Mouse (Mus musculus): ENCODE results near the gene Col9a1. TPM values are rescaled to one million over a fixed set of nuclear protein-coding genes. Genes with fewer than 3 reads are reported as not detected.

Gene Col9a1
- total and polyA plus RNA-seq, 2 experiments, result not detected

DNA sequence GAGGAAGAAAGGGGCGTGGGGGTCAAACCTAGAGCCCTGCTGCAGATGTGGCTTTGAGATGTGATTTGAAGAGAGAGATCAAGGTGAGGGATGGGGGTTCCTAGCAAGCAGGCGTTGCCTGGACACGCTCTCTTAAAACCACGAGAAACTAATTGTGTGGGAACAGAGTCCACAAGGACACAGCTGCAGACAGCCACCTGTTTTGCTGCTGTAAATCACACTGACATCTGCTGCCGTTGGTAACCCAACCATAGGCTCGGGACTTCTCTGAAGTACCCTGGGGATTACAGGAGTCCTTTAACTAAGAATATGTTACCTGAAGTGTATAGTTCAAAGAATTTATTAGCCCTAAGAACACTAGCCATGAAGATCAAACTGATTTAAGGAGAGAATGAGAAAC, 109.0 kb downstream of the Col9a1 start:
- Histone ChIP-seq H3K9ac (ENCODE audit: low read depth, low read length) (no peak overlapping the region), H3K4me3 (ENCODE audit: insufficient read depth, low read depth, low read length) (no peak overlapping the region), H3K27me3 (ENCODE audit: control insufficient read depth, insufficient read depth, low read length) (no peaks in the 10 kb centered on the region), H3K27ac (replicated peaks; ENCODE audit: insufficient read depth, low read depth, low read length) (no peak overlapping the region), H3K4me1 (ENCODE audit: control insufficient read depth, insufficient read depth, low read length) (no peaks in the 10 kb centered on the region), H3K79me2 (ENCODE audit: control insufficient read depth, insufficient read depth, low read length) (no peaks in the 10 kb centered on the region), H3K36me3 (ENCODE audit: control insufficient read depth, insufficient read depth, low read length) (no peaks in the 10 kb centered on the region)
- 67% methylated on average over 6 of the region's 6 CpGs for WGBS
- TF ChIP-seq POLR2A (IDR thresholded peaks at IDR 0.05; ENCODE audit: extremely low read depth, insufficient read depth, low read length) (no peak), CTCF (IDR thresholded peaks at IDR 0.05; ENCODE audit: low read depth, low read length) (no peak)
- DNase-seq (ENCODE audit: extremely low read depth, low read depth, low spot score), result no peak

DNA sequence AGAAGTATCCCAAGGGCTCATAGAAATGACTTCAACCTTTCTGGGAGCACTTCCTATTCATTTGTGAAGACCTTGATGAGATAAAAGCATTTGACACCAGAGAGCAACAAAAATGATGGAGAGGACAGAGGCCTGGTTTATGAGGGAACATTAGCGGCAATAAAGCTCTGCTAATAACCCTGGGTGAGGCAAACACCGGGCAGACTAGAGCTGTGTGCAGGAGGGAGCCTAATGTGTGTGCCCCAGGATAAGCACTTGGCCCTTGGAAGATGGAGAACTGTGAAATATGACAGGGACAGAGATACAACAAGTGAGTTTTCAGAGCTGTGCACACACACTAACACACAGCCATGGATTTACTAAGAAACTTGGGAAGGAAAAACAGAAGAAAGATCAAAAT, 115.1 kb downstream of the Col9a1 start:
- H3K27ac ChIP-seq (replicated peaks; ENCODE audit: insufficient read depth, low read depth, low read length), result no peak overlapping the region
- no peak overlapping the region for H3K4me3 ChIP-seq (ENCODE audit: insufficient read depth, low read depth, low read length)
- no peaks in the 10 kb centered on the region for H3K4me1 ChIP-seq (ENCODE audit: control insufficient read depth, insufficient read depth, low read length)
- no peaks in the 10 kb centered on the region for H3K36me3 ChIP-seq (ENCODE audit: control insufficient read depth, insufficient read depth, low read length)
- H3K9ac ChIP-seq (ENCODE audit: low read depth, low read length), result no peak overlapping the region
- 72% methylated on average over 2 of the region's 2 CpGs for WGBS
- H3K79me2 ChIP-seq (ENCODE audit: control insufficient read depth, insufficient read depth, low read length), result no peaks in the 10 kb centered on the region
- DNase-seq (ENCODE audit: extremely low read depth, low read depth, low spot score), result no peak
- no peaks in the 10 kb centered on the region for H3K27me3 ChIP-seq (ENCODE audit: control insufficient read depth, insufficient read depth, low read length)
- TF ChIP-seq POLR2A (IDR thresholded peaks at IDR 0.05; ENCODE audit: extremely low read depth, insufficient read depth, low read length), result no peak
- TF ChIP-seq CTCF (IDR thresholded peaks at IDR 0.05; ENCODE audit: low read depth, low read length), result no peak

- H3K9ac ChIP-seq (ENCODE audit: low read depth, low read length), result no peak overlapping the region
- no peaks in the 10 kb centered on the region for H3K4me1 ChIP-seq (ENCODE audit: control insufficient read depth, insufficient read depth, low read length)
- no peaks in the 10 kb centered on the region for H3K36me3 ChIP-seq (ENCODE audit: control insufficient read depth, insufficient read depth, low read length)
- DNase-seq (ENCODE audit: extremely low read depth, low read depth, low spot score), result no peak
- no peaks in the 10 kb centered on the region for H3K79me2 ChIP-seq (ENCODE audit: control insufficient read depth, insufficient read depth, low read length)
- H3K4me3 ChIP-seq (ENCODE audit: insufficient read depth, low read depth, low read length), result no peak overlapping the region
- no peaks in the 10 kb centered on the region for H3K27me3 ChIP-seq (ENCODE audit: control insufficient read depth, insufficient read depth, low read length)
- H3K27ac ChIP-seq (replicated peaks; ENCODE audit: insufficient read depth, low read depth, low read length), result no peak overlapping the region
- 58% methylated on average over 7 of the region's 7 CpGs for WGBS
- TF ChIP-seq POLR2A (IDR thresholded peaks at IDR 0.05; ENCODE audit: extremely low read depth, insufficient read depth, low read length) (no peak), CTCF (IDR thresholded peaks at IDR 0.05; ENCODE audit: low read depth, low read length) (no peak)
These were observed 117.9 kb downstream of the Col9a1 start for GRCm38 (mm10) chr1:24294979-24295942.

GRCm38 (mm10) chr1:24300700-24301099, 123.3 kb downstream of the Col9a1 start:
- WGBS, result 85% methylated on average over 3 of the region's 3 CpGs
- H3K27me3 ChIP-seq (ENCODE audit: control insufficient read depth, insufficient read depth, low read length), result no peaks in the 10 kb centered on the region
- DNase-seq (ENCODE audit: extremely low read depth, low read depth, low spot score), result no peak
- TF ChIP-seq CTCF (IDR thresholded peaks at IDR 0.05; ENCODE audit: low read depth, low read length) (no peak), POLR2A (IDR thresholded peaks at IDR 0.05; ENCODE audit: extremely low read depth, insufficient read depth, low read length) (no peak)
- H3K36me3 ChIP-seq (ENCODE audit: control insufficient read depth, insufficient read depth, low read length), result no peaks in the 10 kb centered on the region
- no peak overlapping the region for H3K9ac ChIP-seq (ENCODE audit: low read depth, low read length)
- H3K4me3 ChIP-seq (ENCODE audit: insufficient read depth, low read depth, low read length), result no peak overlapping the region
- no peaks in the 10 kb centered on the region for H3K79me2 ChIP-seq (ENCODE audit: control insufficient read depth, insufficient read depth, low read length)
- H3K4me1 ChIP-seq (ENCODE audit: control insufficient read depth, insufficient read depth, low read length), result no peaks in the 10 kb centered on the region
- no peak overlapping the region for H3K27ac ChIP-seq (replicated peaks; ENCODE audit: insufficient read depth, low read depth, low read length)

Other genes with a start within 250 kb of the Col9a1 start
- 47.4 and 53.3 TPM in 2 replicates for gene Sdhaf4, start 172.0 kb upstream of the Col9a1 start, total RNA-seq (2014; rRNA removed)
- gene Sdhaf4, start 172.0 kb upstream of the Col9a1 start, polyA plus RNA-seq (2012; rRNA removed), result 8.9 and 10.5 TPM in 2 replicates
- 20.1 and 23.0 TPM in 2 replicates for gene Fam135a, start 77.3 kb upstream of the Col9a1 start, total RNA-seq (2014; rRNA removed)
- gene Fam135a, start 77.3 kb upstream of the Col9a1 start, polyA plus RNA-seq (2012; rRNA removed), result 5.4 and 6.7 TPM in 2 replicates